ENCODE assay signal across 9 mouse cellular contexts in the genomic region with DNA sequence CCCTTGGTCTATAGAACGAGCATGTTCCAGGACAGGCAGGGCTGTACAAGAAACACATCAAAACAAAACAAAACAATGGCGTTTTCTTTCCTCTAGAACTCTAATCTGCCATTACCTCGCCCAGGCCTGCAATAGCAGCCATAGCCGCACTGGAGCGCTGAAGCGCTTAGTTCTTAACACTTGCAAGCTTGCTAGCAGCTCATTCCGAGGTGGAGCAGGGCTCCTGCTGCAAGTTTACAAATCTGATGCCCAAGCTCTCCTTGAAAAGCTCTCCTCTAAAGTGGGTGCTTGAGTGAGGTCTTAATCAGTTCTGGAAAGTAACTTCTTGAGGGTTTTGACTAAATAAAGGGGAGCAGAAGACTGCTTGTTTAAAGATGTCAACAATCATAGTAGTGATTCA.
DNase-seq lines count a peak whose midpoint lies in the region; ATAC-seq and TF ChIP-seq lines count a peak whose summit lies in the region.
"Had no signal": no experiment of that assay in that cellular context is flagged by ENCODE, and none has a peak within 500 bp of the region (broad histone marks: within the 10 kb centered on the region; RNA-seq: fewer than 3 reads in every experiment).

No protein-coding gene starts in this region.

- no peaks in the 10 kb centered on the region for H3K4me1 ChIP-seq in midbrain, embryonic 10.5 days
- H3K4me1 ChIP-seq in midbrain, embryonic 16.5 days (ENCODE audit: control insufficient read depth, insufficient read depth, low read length): no peaks in the 10 kb centered on the region
- no peaks in the 10 kb centered on the region for H3K4me1 ChIP-seq in forebrain, postnatal 0 days (ENCODE audit: insufficient read depth)
- H3K4me1 ChIP-seq in hindbrain, embryonic 10.5 days (replicated peaks): no peaks in the 10 kb centered on the region

- peak; percentile 95 for ATAC-seq in frontal cortex, adult (ENCODE audit: low TSS enrichment)
- no peak for ATAC-seq in midbrain, embryonic 16.5 days
- ATAC-seq in forebrain, postnatal 0 days: peak; percentile 82

- H3K9ac ChIP-seq in midbrain, embryonic 16.5 days (ENCODE audit: low read depth, low read length): no peak overlapping the region
- no peak overlapping the region for H3K9ac ChIP-seq in forebrain, postnatal 0 days

- H3K4me2 ChIP-seq in midbrain, embryonic 16.5 days (ENCODE audit: low read length): no peak overlapping the region
- peak overlapping the region; percentile 31; the same call in 1 of the 2 replicates for H3K4me2 ChIP-seq in forebrain, postnatal 0 days (ENCODE audit: low read depth)

- no peak overlapping the region for H3K4me3 ChIP-seq in midbrain, embryonic 10.5 days
- H3K4me3 ChIP-seq in midbrain, embryonic 16.5 days (ENCODE audit: low read depth, low read length): no peak overlapping the region
- no peak overlapping the region for H3K4me3 ChIP-seq in forebrain, postnatal 0 days (ENCODE audit: low read depth, low read length)
- H3K4me3 ChIP-seq in hindbrain, embryonic 10.5 days: no peak overlapping the region
- H3K4me3 ChIP-seq: erythroblast, embryonic 14.5 days had no signal

- no peaks in the 10 kb centered on the region for H3K9me3 ChIP-seq in midbrain, embryonic 10.5 days (replicated peaks)
- H3K9me3 ChIP-seq in midbrain, embryonic 16.5 days (replicated peaks; ENCODE audit: control insufficient read depth, low read length, poor library complexity, severe bottlenecking): no peaks in the 10 kb centered on the region
- no peaks in the 10 kb centered on the region for H3K9me3 ChIP-seq in forebrain, postnatal 0 days (ENCODE audit: low read length)
- no peaks in the 10 kb centered on the region for H3K9me3 ChIP-seq in hindbrain, embryonic 10.5 days

- 63% methylated on average over 7 of the region's 7 CpGs for WGBS in midbrain, embryonic 10.5 days
- WGBS in midbrain, embryonic 16.5 days: 51% methylated on average over 7 of the region's 7 CpGs
- 40% methylated on average over 7 of the region's 7 CpGs for WGBS in forebrain, postnatal 0 days
- WGBS in hindbrain, embryonic 10.5 days: 62% methylated on average over 7 of the region's 7 CpGs

- no peaks in the 10 kb centered on the region for H3K27me3 ChIP-seq in midbrain, embryonic 10.5 days (ENCODE audit: low read depth, poor library complexity, severe bottlenecking)
- H3K27me3 ChIP-seq in midbrain, embryonic 16.5 days (ENCODE audit: control insufficient read depth, insufficient read depth, low read depth, low read length): no peaks in the 10 kb centered on the region
- H3K27me3 ChIP-seq in forebrain, postnatal 0 days (ENCODE audit: insufficient read depth, low read length): no peaks in the 10 kb centered on the region
- H3K27me3 ChIP-seq in hindbrain, embryonic 10.5 days (ENCODE audit: insufficient read depth, poor library complexity, severe bottlenecking): no peaks in the 10 kb centered on the region

- no peaks in the 10 kb centered on the region for H3K36me3 ChIP-seq in midbrain, embryonic 10.5 days
- H3K36me3 ChIP-seq in midbrain, embryonic 16.5 days (ENCODE audit: control insufficient read depth, insufficient read depth, low read length): no peaks in the 10 kb centered on the region
- H3K36me3 ChIP-seq in forebrain, postnatal 0 days (ENCODE audit: insufficient read depth): no peaks in the 10 kb centered on the region
- no peaks in the 10 kb centered on the region for H3K36me3 ChIP-seq in hindbrain, embryonic 10.5 days

- no peak overlapping the region for H3K27ac ChIP-seq in midbrain, embryonic 10.5 days (replicated peaks)
- H3K27ac ChIP-seq in midbrain, embryonic 16.5 days (ENCODE audit: low read length): no peak overlapping the region
- peak overlapping the region; percentile 9; the same call in 1 of the 2 replicates for H3K27ac ChIP-seq in forebrain, postnatal 0 days (ENCODE audit: low read depth, low read length)
- H3K27ac ChIP-seq in hindbrain, embryonic 10.5 days: no peak overlapping the region

- no peak for DNase-seq in frontal cortex, postnatal 14 days (ENCODE audit: low spot score in 2 of 2)
- peak; percentile 12 for DNase-seq in midbrain, embryonic 10.5 days (ENCODE audit: low spot score)
- peak; percentile 69 for DNase-seq in forebrain, postnatal 0 days
- peak; percentile 73 for DNase-seq in lung, postnatal 10 days
- DNase-seq in hindbrain, embryonic 10.5 days (ENCODE audit: low spot score): no peak
- no peak for DNase-seq in spleen, adult 12 weeks (ENCODE audit: low spot score)

- peak; percentile 51 for TF ChIP-seq CTCF in forebrain, postnatal 0 days (IDR thresholded peaks at IDR 0.05; ENCODE audit: low read depth)

Comparison
In these comparisons a context has a peak if more than half of its experiments do, and no peak if none do; other contexts are left out.
1. DNase-seq: peak in midbrain, embryonic 10.5 days (single experiment), forebrain, postnatal 0 days (single experiment) and lung, postnatal 10 days (single experiment); none in frontal cortex, postnatal 14 days (0 of 2), hindbrain, embryonic 10.5 days (single experiment) and spleen, adult 12 weeks (single experiment).